Mouse (Mus musculus) adrenal gland, postnatal 4 days (tissue): Measurements from ENCODE around the gene Lamtor3. TPM values are rescaled to one million over a fixed set of nuclear protein-coding genes. Genes with fewer than 3 reads are reported as not detected.
"Not testable (repeated sequence)": the region's sequence is repeated elsewhere in the genome, so short reads cannot be mapped to it uniquely, and the experiment has no call there.

Experiments
- DNase-seq, 2 experiments: peaks; one replicate each; pipeline ENCODE4 v3.0.0; 2021 to 2022; ENCODE audit warnings: low spot score in 2 of 2, mixed read lengths in 2 of 2
- total RNA-seq, 2 experiments: library from RNA; stranded (reverse); gene quantifications; 2 replicates each; pipeline ENCODE4 v1.2.3; 2021

The Lamtor3 gene
- total RNA-seq, 2 experiments from 2014 or later = 63.6 to 68.8 TPM

DNA sequence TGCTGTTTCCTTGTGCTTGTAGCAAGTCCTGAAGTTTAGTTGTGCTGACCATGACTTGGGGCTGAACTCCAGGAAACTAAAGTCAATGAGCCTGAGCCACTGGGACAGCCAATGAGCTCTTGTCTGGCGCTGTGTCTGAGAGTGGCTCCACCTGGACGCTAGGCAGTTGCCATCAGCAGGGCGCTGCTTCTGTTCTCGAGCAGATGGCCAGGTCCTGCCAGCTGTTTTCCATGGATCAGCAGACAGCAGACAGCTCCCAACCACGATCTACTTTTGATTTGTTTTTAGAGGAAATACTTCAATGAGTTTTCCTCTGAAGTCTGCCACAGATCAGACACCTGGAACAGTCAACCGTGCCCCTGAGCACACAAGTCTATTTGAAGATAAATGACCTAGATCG, 14.4 kb downstream of the Lamtor3 start:
- no peak for DNase-seq

DNA sequence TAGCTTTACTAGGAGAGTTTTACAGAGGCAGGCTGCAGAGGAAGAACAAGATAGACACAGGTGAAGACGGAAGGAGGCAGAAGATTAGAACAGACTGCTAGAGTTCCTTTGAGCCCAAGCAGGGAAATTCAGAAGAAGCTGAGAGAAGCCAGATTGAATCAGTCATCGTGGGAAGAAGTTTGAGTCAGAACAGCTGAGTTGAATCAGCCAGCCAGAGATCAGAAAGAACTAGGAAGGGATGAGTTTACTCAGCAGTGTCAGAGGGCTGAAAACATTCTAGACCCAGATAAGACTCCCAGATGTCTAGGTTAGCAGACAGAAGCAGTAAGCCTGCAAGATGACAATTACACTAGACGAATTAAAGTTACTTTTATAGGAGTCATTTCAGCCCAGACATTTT, 15.7 kb downstream of the Lamtor3 start:
- no peak for DNase-seq

DNA sequence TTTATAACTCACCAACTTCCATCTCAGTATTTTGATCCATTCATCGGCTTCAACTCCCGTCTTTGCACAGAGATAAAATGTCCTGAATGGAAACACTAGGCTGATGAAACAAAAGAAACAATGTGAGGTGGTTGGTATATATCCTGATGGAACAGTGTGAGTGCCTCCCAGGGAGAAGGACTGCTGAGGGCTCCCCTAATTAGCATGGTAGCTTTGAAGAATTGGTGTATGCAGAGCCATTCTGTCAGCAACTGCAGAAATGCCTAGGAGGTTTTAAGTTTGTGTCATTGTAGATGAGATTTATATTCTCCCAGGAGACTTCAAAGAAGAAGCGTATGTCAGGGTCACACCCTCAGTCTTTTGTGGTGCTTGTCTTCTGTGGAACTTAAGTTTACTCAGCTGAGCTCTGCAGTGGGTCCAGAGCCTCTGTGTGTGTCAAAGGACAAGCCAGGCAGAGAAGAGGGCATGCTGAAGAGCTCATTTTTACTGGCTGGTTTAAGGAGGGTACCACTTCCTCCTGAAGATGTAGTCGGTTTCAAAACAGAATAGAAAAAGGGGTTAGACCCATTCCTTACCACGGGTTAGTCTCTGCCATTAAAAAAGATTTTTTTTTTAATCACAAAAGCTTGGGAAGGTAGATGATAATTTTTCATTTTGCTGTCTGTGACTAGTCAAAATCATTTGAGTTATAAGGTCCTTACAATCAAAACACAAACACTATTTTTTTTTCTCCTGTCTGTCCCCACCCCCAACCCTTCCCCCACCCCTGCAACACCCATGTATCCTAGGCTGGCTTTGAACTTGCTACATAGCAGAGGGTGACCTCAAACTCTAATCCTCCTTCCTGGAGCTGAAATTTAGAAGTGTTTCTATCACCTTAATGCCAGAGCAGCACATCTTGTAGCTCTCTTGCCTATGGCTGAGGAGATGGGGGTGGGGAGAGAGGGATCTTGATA, 17.5 kb downstream of the Lamtor3 start:
- no peak for DNase-seq

DNA sequence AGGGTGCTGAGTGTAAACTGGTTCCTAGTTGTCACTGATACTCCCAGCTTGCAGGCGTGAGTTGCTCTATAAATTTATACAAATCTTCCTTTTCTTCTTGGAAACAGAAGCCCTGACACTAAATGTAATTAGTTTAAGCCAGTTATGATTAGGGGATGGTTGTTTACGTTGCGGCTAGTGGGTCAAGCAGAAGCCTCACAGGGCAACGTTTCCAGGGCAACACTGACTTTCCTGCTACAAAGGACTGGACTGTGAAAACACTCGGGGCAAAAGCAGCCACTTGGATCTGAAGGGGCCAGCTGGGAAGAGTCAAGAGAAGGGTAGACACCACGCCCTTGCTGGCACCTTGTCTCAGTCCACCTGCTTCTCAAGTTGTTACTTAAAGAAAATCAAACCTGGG, 18.2 kb downstream of the Lamtor3 start:
- no peak for DNase-seq

GRCm38 (mm10) chr3:137938608-137939007, 20.3 kb downstream of the Lamtor3 start:
- peak in 1 of 2 experiments; percentile 37 for DNase-seq

DNA sequence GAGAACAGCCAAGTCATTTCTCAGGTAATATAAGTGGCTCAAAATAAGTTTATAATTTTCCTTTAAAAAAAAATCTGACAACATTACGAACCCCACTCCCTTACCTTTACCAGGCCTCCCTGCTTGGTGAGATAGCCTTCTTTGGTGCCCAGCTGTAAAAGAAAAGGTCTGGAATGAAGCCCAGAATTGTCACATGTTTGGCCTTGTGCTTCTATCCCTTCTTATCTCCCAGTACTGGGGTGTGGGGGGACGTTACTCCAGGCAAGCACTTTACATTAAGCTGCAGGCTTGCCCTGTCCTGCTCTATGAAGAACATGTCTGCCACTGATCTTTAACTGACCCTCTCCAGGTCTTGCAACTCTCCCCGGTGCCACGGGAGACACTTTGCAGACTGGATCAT, 22.5 kb downstream of the Lamtor3 start:
- DNase-seq = no peak

DNA sequence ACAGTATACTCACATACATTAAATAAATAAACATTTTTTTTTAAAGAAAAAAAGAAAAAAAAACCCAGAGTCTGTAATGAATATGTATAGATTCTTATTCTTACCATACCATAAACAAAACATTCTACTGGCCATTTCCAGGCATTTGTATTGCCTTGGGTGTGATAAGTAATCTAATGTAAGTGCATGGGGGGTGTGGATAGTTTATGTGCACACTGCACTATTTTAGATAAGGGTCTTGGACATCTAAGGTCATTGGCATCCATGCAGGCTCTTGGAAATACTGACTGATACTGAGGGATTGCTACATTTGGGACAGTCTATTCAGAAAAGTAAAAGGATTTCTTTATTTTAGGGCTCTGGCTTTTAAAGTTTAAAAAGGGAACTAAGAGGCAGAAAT, 23.2 kb downstream of the Lamtor3 start:
- no peak for DNase-seq

DNA sequence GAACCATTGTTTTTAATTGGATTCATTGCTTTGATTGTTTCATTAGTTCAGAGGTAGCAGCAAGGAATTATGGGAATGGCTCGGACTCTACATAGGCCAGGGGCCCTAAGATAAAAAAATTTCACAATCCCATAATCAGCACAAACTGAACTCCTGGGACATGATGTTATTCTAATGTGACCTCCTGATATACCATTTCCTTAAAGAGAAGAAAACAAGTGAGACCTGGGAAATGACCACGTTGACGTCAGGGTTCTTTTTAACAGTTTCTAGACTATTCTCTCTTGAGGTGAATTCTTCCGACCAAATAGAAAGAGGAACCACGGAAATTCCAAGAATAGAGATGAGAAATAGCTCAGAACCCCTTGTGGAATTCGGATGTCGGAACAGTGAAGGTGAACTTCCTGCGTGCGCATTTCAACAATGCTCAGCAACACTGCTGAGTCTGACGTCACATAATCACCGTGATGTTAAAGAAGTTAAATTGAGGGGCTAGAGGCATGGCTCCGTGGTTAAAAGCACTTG, 23.9 kb downstream of the Lamtor3 start:
- DNase-seq = no peak

DNA sequence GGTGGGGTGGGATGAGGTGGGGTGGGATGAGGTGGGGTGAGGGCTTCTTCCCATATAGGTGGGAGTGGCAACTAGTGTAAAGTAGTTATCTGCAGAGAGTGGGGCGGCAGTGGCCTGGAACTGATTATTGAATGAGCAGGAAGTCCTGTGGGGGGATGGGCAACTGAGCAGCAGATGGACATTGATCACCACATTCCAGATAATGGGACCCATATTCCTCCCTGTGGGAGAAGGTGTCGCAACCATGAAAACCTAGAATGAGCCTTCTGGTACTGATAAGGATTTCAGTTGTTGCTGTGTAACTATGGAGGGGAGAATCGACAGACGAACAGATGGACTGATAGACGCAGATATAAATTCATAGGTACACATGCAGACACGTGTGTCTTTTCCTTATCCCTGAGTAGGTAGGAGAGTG, 25.4 kb downstream of the Lamtor3 start:
- DNase-seq = no peak

DNA sequence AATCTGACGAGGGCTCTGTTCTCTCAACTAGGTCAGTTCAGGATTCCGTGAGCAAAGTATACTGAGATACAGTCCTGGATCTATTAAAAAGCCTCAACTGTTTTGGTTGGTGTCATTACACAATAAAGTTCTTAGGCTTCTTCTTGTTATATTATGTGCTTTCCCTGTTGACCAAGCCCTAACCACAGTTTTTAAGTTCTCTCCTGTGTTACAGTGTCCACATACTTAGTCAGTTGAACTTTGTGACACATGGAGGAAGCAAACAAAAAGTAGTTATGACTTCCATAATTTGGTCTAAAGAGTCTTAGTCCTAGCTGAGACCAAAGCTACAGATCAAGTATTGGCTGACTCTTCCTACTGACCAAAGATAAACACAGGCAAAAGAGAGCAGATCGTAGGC, 28.5 kb downstream of the Lamtor3 start:
- DNase-seq = no peak

GRCm38 (mm10) chr3:137947525-137947924, 29.2 kb downstream of the Lamtor3 start:
- no peak for DNase-seq

GRCm38 (mm10) chr3:137950191-137950885, 32.0 kb downstream of the Lamtor3 start:
- DNase-seq = no peak

DNA sequence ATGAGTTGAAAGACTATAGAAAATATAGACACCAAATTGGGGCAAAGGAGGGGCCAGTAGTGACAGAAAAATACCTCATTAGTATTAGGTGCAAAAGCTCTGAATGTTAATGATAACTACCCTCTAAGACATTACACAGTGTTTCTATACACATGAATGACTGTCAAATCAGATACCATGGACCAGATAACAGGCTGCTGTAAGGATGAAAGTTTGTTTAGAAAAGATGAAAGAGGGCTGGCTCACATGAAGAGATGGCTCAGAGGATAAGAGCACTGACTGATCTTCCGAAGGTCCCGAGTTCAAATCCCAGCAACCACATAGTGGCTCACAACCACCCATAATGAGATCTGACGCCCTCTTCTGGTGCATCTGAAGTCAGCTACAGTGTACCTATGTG, 33.0 kb downstream of the Lamtor3 start:
- not testable (repeated sequence) for DNase-seq

GRCm38 (mm10) chr3:137951819-137952218, 33.5 kb downstream of the Lamtor3 start:
- DNase-seq = no peak

- DNase-seq = no peak
These were observed 34.1 kb downstream of the Lamtor3 start for GRCm38 (mm10) chr3:137952225-137952913.

GRCm38 (mm10) chr3:137952914-137953880, 34.9 kb downstream of the Lamtor3 start:
- no peak for DNase-seq

DNA sequence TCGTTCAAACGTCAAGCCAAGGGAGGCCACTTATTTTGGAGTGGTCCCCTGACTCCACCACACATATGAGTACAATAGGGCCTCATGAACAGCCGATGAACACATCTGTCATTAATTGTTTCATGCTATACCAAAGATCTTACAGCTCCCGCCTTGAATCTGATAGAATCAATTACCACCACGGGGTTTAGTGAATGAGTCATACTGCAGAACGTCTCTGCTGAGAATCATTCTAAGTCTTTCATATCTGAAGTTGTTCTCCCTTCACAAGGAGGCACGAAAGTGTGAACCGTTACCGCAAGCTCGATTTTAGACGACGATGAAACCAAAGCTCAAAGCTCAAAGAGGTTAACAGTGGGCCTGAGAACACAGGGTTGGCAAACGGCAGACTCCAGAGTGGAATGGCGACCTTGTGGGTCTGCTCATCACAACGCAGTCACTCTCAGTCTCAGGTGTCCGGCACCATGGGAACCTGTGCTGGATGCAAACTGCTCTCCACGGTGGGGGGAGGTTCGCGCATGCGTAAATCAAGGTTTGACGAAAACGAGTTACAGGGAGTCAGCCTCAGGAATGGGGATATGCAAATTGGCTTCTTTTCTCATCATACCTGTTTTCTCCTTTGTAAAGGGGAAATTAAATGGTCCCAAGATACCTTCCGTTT, 36.1 kb downstream of the Lamtor3 start:
- no peak for DNase-seq

DNA sequence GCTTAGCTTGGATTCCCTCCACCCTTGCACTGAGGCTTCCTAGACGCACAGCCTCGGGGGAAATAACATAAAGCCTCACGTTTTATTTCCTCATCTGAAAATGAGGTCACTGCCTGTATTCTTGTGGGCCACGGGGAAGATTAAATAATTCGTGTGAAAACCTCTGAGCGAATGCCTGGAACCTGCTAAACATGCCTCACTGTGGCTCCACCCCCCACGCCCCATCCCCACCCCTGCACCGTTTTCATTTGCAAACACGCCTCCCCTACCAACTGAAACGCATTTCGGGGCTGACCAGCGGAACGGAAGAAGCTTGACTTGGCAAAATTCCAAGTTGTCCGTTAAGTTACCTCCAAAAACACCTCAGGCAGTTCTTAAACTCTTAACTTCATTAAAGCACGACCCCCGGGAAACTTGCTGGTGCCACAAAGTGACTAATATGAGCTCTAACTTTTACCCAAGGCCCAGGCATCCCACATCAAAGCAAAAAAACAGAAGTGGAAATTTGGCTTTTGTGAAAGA, 37.3 kb downstream of the Lamtor3 start:
- DNase-seq = no peak

- no peak for DNase-seq
These were observed 39.6 kb downstream of the Lamtor3 start for GRCm38 (mm10) chr3:137957864-137958263.

DNA sequence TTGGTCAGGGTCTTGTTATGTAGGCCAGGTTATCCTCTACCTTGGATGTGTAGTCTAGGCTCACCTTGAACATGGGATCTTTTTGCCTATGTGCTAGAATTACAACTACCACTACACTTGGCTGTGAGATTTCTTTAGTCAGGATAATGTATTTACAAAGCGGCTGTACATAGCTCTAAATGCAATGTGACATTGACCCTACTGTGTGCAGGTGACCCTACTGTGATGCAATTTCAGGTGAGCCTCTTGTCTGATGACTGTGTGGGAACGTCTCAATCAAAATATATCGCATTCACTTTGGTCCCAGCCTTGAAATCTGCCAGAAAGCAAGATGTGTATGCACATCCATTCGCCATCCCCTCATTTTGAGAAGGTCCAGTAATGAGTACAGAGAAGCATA, 40.0 kb downstream of the Lamtor3 start:
- no peak for DNase-seq
